Mouse (Mus musculus): ENCODE results near the gene Grk6. TPM values are rescaled to one million over a fixed set of nuclear protein-coding genes. Genes with fewer than 3 reads are reported as not detected.

Gene Grk6
- polyA plus RNA-seq, 1 experiment, result 29.1 TPM

- no peak overlapping the region for H3K4me3 ChIP-seq
- no peak overlapping the region for H3ac ChIP-seq (ENCODE audit: control insufficient read depth, insufficient read length)
- no peaks in the 10 kb centered on the region for H3K27me3 ChIP-seq (ENCODE audit: control insufficient read depth, insufficient read depth, insufficient read length)
- H3K4me2 ChIP-seq (ENCODE audit: low read depth), result no peak overlapping the region
- H3K79me2 ChIP-seq (ENCODE audit: control insufficient read depth, insufficient read depth), result peaks cover 35% of the 10 kb centered on the region
- H3K36me3 ChIP-seq (ENCODE audit: control insufficient read depth, insufficient read depth), result no peaks in the 10 kb centered on the region
- TF ChIP-seq E2F4 (IDR thresholded peaks at IDR 0.05; ENCODE audit: insufficient read depth), result no peak
- TF ChIP-seq POLR2AphosphoS2 (IDR thresholded peaks at IDR 0.05; ENCODE audit: insufficient read length, low read depth), result no peak
- no peak for TF ChIP-seq SRF (IDR thresholded peaks at IDR 0.05; ENCODE audit: control insufficient read depth, insufficient read length, low read depth)
- TF ChIP-seq TCF3 (IDR thresholded peaks at IDR 0.05; ENCODE audit: insufficient read length, low read depth), result no peak
- TF ChIP-seq MYOD1 (IDR thresholded peaks at IDR 0.05; ENCODE audit: control insufficient read depth in 1 of 3, insufficient read length in 2 of 3, low read depth in 2 of 3), result no peak
- no peak for TF ChIP-seq USF1 (IDR thresholded peaks at IDR 0.05; ENCODE audit: low read depth)
- TF ChIP-seq MAX (IDR thresholded peaks at IDR 0.05; ENCODE audit: low read depth), result no peak
- no peak for TF ChIP-seq REST (IDR thresholded peaks at IDR 0.05; ENCODE audit: insufficient read depth, insufficient read length)
- no peak for TF ChIP-seq CEBPB (IDR thresholded peaks at IDR 0.05; ENCODE audit: insufficient read depth, poor library complexity, severe bottlenecking)
- no peak for TF ChIP-seq TCF12 (IDR thresholded peaks at IDR 0.05; ENCODE audit: insufficient read depth, poor library complexity, severe bottlenecking)
- no peak for TF ChIP-seq POLR2A (IDR thresholded peaks at IDR 0.05; ENCODE audit: insufficient read length, low read depth)
- TF ChIP-seq MYOG (IDR thresholded peaks at IDR 0.05; ENCODE audit: control insufficient read depth in 1 of 3, insufficient read depth in 1 of 3, insufficient read length in 2 of 3, low read depth in 2 of 3), result no peak
Observed at GRCm38 (mm10) chr13:55447543-55447943, 2.7 kb downstream of the Grk6 start.

GRCm38 (mm10) chr13:55448131-55448530 lies 3.3 kb downstream of the Grk6 start:
- Histone ChIP-seq H3K36me3 (ENCODE audit: control insufficient read depth, insufficient read depth) (no peaks in the 10 kb centered on the region), H3K4me3 (no peak overlapping the region), H3K27me3 (ENCODE audit: control insufficient read depth, insufficient read depth, insufficient read length) (no peaks in the 10 kb centered on the region), H3K79me2 (ENCODE audit: control insufficient read depth, insufficient read depth) (peaks cover 35% of the 10 kb centered on the region), H3ac (ENCODE audit: control insufficient read depth, insufficient read length) (no peak overlapping the region), H3K4me2 (ENCODE audit: low read depth) (no peak overlapping the region)
- TF ChIP-seq TCF12 (IDR thresholded peaks at IDR 0.05; ENCODE audit: insufficient read depth, poor library complexity, severe bottlenecking) (no peak), TCF3 (IDR thresholded peaks at IDR 0.05; ENCODE audit: insufficient read length, low read depth) (no peak), POLR2A (IDR thresholded peaks at IDR 0.05; ENCODE audit: insufficient read length, low read depth) (no peak), MYOG (IDR thresholded peaks at IDR 0.05; ENCODE audit: control insufficient read depth in 1 of 3, insufficient read depth in 1 of 3, insufficient read length in 2 of 3, low read depth in 2 of 3) (no peak), CEBPB (IDR thresholded peaks at IDR 0.05; ENCODE audit: insufficient read depth, poor library complexity, severe bottlenecking) (no peak), MYOD1 (IDR thresholded peaks at IDR 0.05; ENCODE audit: control insufficient read depth in 1 of 3, insufficient read length in 2 of 3, low read depth in 2 of 3) (no peak), MAX (IDR thresholded peaks at IDR 0.05; ENCODE audit: low read depth) (no peak), USF1 (IDR thresholded peaks at IDR 0.05; ENCODE audit: low read depth) (no peak), POLR2AphosphoS2 (IDR thresholded peaks at IDR 0.05; ENCODE audit: insufficient read length, low read depth) (no peak), E2F4 (IDR thresholded peaks at IDR 0.05; ENCODE audit: insufficient read depth) (no peak), SRF (IDR thresholded peaks at IDR 0.05; ENCODE audit: control insufficient read depth, insufficient read length, low read depth) (no peak), REST (IDR thresholded peaks at IDR 0.05; ENCODE audit: insufficient read depth, insufficient read length) (no peak)

- TF ChIP-seq SRF (IDR thresholded peaks at IDR 0.05; ENCODE audit: control insufficient read depth, insufficient read length, low read depth) (no peak), E2F4 (IDR thresholded peaks at IDR 0.05; ENCODE audit: insufficient read depth) (no peak), POLR2A (IDR thresholded peaks at IDR 0.05; ENCODE audit: insufficient read length, low read depth) (no peak), MAX (IDR thresholded peaks at IDR 0.05; ENCODE audit: low read depth) (no peak), USF1 (IDR thresholded peaks at IDR 0.05; ENCODE audit: low read depth) (no peak), CEBPB (IDR thresholded peaks at IDR 0.05; ENCODE audit: insufficient read depth, poor library complexity, severe bottlenecking) (no peak)
- Histone ChIP-seq H3K4me2 (ENCODE audit: low read depth) (peak overlapping the region; percentile 37), H3K36me3 (ENCODE audit: control insufficient read depth, insufficient read depth) (no peaks in the 10 kb centered on the region)
Observed at GRCm38 (mm10) chr13:55449205-55449604, 4.3 kb downstream of the Grk6 start.

GRCm38 (mm10) chr13:55449679-55450441 lies 5.0 kb downstream of the Grk6 start:
- Histone ChIP-seq H3K36me3 (ENCODE audit: control insufficient read depth, insufficient read depth) (no peaks in the 10 kb centered on the region), H3K4me3 (no peak overlapping the region), H3K4me2 (ENCODE audit: low read depth) (peak overlapping the region; percentile 37), H3K79me2 (ENCODE audit: control insufficient read depth, insufficient read depth) (peaks cover 35% of the 10 kb centered on the region), H3K27me3 (ENCODE audit: control insufficient read depth, insufficient read depth, insufficient read length) (no peaks in the 10 kb centered on the region), H3ac (ENCODE audit: control insufficient read depth, insufficient read length) (no peak overlapping the region)
- TF ChIP-seq E2F4 (IDR thresholded peaks at IDR 0.05; ENCODE audit: insufficient read depth) (no peak), POLR2AphosphoS2 (IDR thresholded peaks at IDR 0.05; ENCODE audit: insufficient read length, low read depth) (no peak), CEBPB (IDR thresholded peaks at IDR 0.05; ENCODE audit: insufficient read depth, poor library complexity, severe bottlenecking) (no peak), POLR2A (IDR thresholded peaks at IDR 0.05; ENCODE audit: insufficient read length, low read depth) (no peak), TCF12 (IDR thresholded peaks at IDR 0.05; ENCODE audit: insufficient read depth, poor library complexity, severe bottlenecking) (peak; percentile 38), SRF (IDR thresholded peaks at IDR 0.05; ENCODE audit: control insufficient read depth, insufficient read length, low read depth) (no peak), MAX (IDR thresholded peaks at IDR 0.05; ENCODE audit: low read depth) (no peak), USF1 (IDR thresholded peaks at IDR 0.05; ENCODE audit: low read depth) (no peak), MYOD1 (IDR thresholded peaks at IDR 0.05; ENCODE audit: control insufficient read depth in 1 of 3, insufficient read length in 2 of 3, low read depth in 2 of 3) (peak in 2 of 3 experiments; percentile 77 to 97), MYOG (IDR thresholded peaks at IDR 0.05; ENCODE audit: control insufficient read depth in 1 of 3, insufficient read depth in 1 of 3, insufficient read length in 2 of 3, low read depth in 2 of 3) (peak in 2 of 3 experiments; percentile 88 to 98), REST (IDR thresholded peaks at IDR 0.05; ENCODE audit: insufficient read depth, insufficient read length) (no peak), TCF3 (IDR thresholded peaks at IDR 0.05; ENCODE audit: insufficient read length, low read depth) (peak; percentile 37)

More at GRCm38 (mm10) chr13:55449205-55449604, 4.3 kb downstream of the Grk6 start:
- H3K27me3 ChIP-seq (ENCODE audit: control insufficient read depth, insufficient read depth, insufficient read length), result no peaks in the 10 kb centered on the region
- no peak overlapping the region for H3ac ChIP-seq (ENCODE audit: control insufficient read depth, insufficient read length)
- H3K79me2 ChIP-seq (ENCODE audit: control insufficient read depth, insufficient read depth), result peaks cover 35% of the 10 kb centered on the region
- H3K4me3 ChIP-seq, result no peak overlapping the region

Data from myocyte (in vitro differentiated cells).